Mouse (Mus musculus) ES-Bruce4 (cell line): ENCODE results near the gene Efcab5. TPM values are rescaled to one million over a fixed set of nuclear protein-coding genes. Genes with fewer than 3 reads are reported as not detected.

Source experiments
- H3K27ac ChIP-seq: 2 replicates; pipeline ENCODE4 v1.5.1; 2012; ENCODE audit warnings: low read length, inconsistent platforms; ENCODE audit not compliant: insufficient read depth
- H3K27me3 ChIP-seq: 2 replicates; pipeline ENCODE4 v1.6.1; 2012; ENCODE audit warnings: mild to moderate bottlenecking, low read length, inconsistent platforms; ENCODE audit not compliant: control insufficient read depth, poor library complexity, insufficient read depth, severe bottlenecking
- H3K36me3 ChIP-seq: 2 replicates; pipeline ENCODE4 v1.6.1; 2012; ENCODE audit warnings: inconsistent platforms, mild to moderate bottlenecking, low read length, moderate library complexity; ENCODE audit not compliant: control insufficient read depth, poor library complexity, insufficient read depth, severe bottlenecking
- H3K4me1 ChIP-seq: one replicate; pipeline ENCODE4 v1.8.1; 2011; ENCODE audit warnings: low read length; ENCODE audit not compliant: control insufficient read depth, insufficient read depth
- H3K4me3 ChIP-seq: 2 replicates; pipeline ENCODE4 v1.5.1; 2011; ENCODE audit warnings: low read depth, mild to moderate bottlenecking, low read length
- H3K9ac ChIP-seq: 2 replicates; pipeline ENCODE4 v1.6.1; 2012; ENCODE audit warnings: low read depth, mild to moderate bottlenecking, inconsistent platforms; ENCODE audit not compliant: poor library complexity, severe bottlenecking
- H3K9me3 ChIP-seq: replicated peaks from 2 replicates; pipeline ENCODE4 v1.6.1; 2012; ENCODE audit warnings: mild to moderate bottlenecking, low read length, inconsistent platforms; ENCODE audit not compliant: control insufficient read depth, poor library complexity, insufficient read depth, severe bottlenecking
- CTCF ChIP-seq: IDR thresholded peaks from one replicate; pipeline ENCODE4 v1.8.1; 2011; ENCODE audit warnings: low read depth, low read length
- EP300 ChIP-seq: IDR thresholded peaks from 2 replicates; pipeline ENCODE4 v1.6.1; 2011; ENCODE audit warnings: low read depth, low read length; ENCODE audit not compliant: insufficient read depth
- POLR2A ChIP-seq: IDR thresholded peaks from one replicate; pipeline ENCODE4 v1.8.1; 2011; ENCODE audit warnings: low read length; ENCODE audit not compliant: insufficient read depth
- polyA plus RNA-seq: library from polyadenylated mRNA; stranded (reverse); fragments of >200 nt; gene quantifications from 2 replicates; pipeline ENCODE4 v1.2.4, GENCODE M21; 2011; ENCODE audit warnings: low read depth; ENCODE audit not compliant: missing spikeins, insufficient read depth, insufficient read length

Efcab5 gene
- polyA plus RNA-seq = not detected in 2 replicates

GRCm38 (mm10) chr11:77188868-77189267, at the start of gene Efcab5:
Gene Efcab5 (minus strand): TSS chr11:77188968.
- Histone ChIP-seq H3K27ac (no peak within 1 kb of the TSS), H3K9ac (no peak within 1 kb of the TSS), H3K4me3 (no peak within 1 kb of the TSS), H3K36me3 (no peaks in the 10 kb centered on the region), H3K9me3 (no peaks in the 10 kb centered on the region), H3K27me3 (no peaks in the 10 kb centered on the region), H3K4me1 (no peaks in the 10 kb centered on the region)
- TF ChIP-seq POLR2A = no peak
- no peak for TF ChIP-seq EP300
- TF ChIP-seq CTCF = no peak

DNA sequence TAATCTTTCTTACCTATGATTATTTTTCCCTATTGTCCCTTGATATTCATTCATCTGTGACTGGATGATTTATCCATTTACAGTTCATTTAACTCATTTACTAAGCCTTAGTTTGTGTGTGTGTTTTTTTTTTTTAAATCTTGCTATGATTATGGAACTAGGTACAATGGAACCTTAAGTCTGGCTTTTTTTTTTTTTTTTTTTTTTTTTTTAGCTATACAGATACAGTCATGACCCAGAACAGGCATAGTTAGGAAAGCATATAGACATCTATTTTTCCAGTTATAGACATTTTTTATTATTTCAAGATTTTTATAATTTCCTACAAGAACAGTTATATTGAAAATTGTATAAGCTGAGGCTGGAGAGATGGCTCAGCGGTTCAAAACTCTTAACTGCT, 46.5 kb upstream of the Efcab5 start:
- Histone ChIP-seq H3K4me1 (no peaks in the 10 kb centered on the region), H3K9me3 (no peaks in the 10 kb centered on the region), H3K4me3 (no peak overlapping the region), H3K27ac (no peak overlapping the region), H3K27me3 (no peaks in the 10 kb centered on the region), H3K36me3 (no peaks in the 10 kb centered on the region), H3K9ac (no peak overlapping the region)
- TF ChIP-seq EP300 (no peak), POLR2A (no peak), CTCF (no peak)

DNA sequence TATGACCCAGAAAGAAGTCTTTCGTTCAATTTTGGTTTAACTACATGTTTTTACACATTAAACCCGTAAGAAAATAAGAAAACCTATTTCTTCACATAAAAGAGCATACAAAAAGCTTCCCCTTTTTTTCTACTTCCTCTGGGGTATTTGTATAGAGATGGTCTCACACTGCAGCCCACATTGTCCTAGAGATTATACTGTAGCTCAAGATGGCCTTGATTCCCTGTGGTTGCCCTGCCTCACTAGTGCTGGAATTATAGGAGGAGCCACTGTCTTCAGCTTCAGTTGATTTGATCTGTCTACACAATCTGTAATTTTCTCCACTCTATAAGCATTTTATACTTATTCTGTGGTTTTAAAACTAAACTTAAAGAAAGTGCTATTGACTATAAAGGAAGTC, 42.7 kb upstream of the Efcab5 start:
- no peak overlapping the region for H3K27ac ChIP-seq
- H3K27me3 ChIP-seq = no peaks in the 10 kb centered on the region; the same call in 1 of the 2 replicates
- no peak overlapping the region for H3K4me3 ChIP-seq
- TF ChIP-seq EP300 (no peak), POLR2A (no peak), CTCF (no peak)
- H3K9ac ChIP-seq = no peak overlapping the region
- no peaks in the 10 kb centered on the region for H3K36me3 ChIP-seq
- H3K4me1 ChIP-seq = no peaks in the 10 kb centered on the region
- H3K9me3 ChIP-seq = no peaks in the 10 kb centered on the region

GRCm38 (mm10) chr11:77230765-77231164, 42.0 kb upstream of the Efcab5 start:
- H3K9ac ChIP-seq = no peak overlapping the region
- H3K4me1 ChIP-seq = no peaks in the 10 kb centered on the region
- H3K9me3 ChIP-seq = no peaks in the 10 kb centered on the region
- no peaks in the 10 kb centered on the region; the same call in 1 of the 2 replicates for H3K27me3 ChIP-seq
- no peak overlapping the region for H3K27ac ChIP-seq
- TF ChIP-seq CTCF (no peak), POLR2A (no peak), EP300 (no peak)
- no peaks in the 10 kb centered on the region for H3K36me3 ChIP-seq
- no peak overlapping the region for H3K4me3 ChIP-seq

- Histone ChIP-seq H3K36me3 (no peaks in the 10 kb centered on the region), H3K27me3 (no peaks in the 10 kb centered on the region), H3K4me3 (peak overlapping the region; percentile 84), H3K9ac (peak overlapping the region; percentile 94), H3K4me1 (no peaks in the 10 kb centered on the region), H3K27ac (no peak overlapping the region), H3K9me3 (no peaks in the 10 kb centered on the region)
- TF ChIP-seq POLR2A (no peak), CTCF (no peak), EP300 (no peak)
Observed at GRCm38 (mm10) chr11:77216761-77217130, 28.0 kb upstream of the Efcab5 start.

- Histone ChIP-seq H3K9ac (peak within 1 kb of the TSS; percentile 94), H3K36me3 (no peaks in the 10 kb centered on the region), H3K4me1 (no peaks in the 10 kb centered on the region), H3K27ac (no peak within 1 kb of the TSS), H3K27me3 (no peaks in the 10 kb centered on the region), H3K4me3 (peak within 1 kb of the TSS; percentile 87), H3K9me3 (no peaks in the 10 kb centered on the region)
- TF ChIP-seq CTCF (no peak), EP300 (no peak), POLR2A (no peak)
Observed at GRCm38 (mm10) chr11:77215951-77216760, 27.4 kb upstream of the Efcab5 start, which contains the start of gene Ssh2. Gene Ssh2 (plus strand): TSS chr11:77216287.
